Mouse (Mus musculus) stomach, embryonic 16.5 days (tissue): ENCODE measurements around the gene Tbxas1. TPM values are rescaled to one million over a fixed set of nuclear protein-coding genes. Genes with fewer than 3 reads are reported as not detected.

Experiments
- ATAC-seq: fragments of 200-750 bp; cut with Nextera tagmentation; 2 replicates; pipeline ENCODE4 v1.8.0; 2017; ENCODE audit warnings: moderate number of reproducible peaks, moderate TSS enrichment; ENCODE audit not compliant: insufficient read depth, low FRiP score
- H3K27ac ChIP-seq: fragments of 300-500 bp; sonication (generic); 2 replicates; pipeline ENCODE4 v1.5.1; 2014; ENCODE audit warnings: low read length
- H3K27me3 ChIP-seq: fragments of 300-500 bp; sonication (generic); 2 replicates; pipeline ENCODE4 v1.6.1; 2014; ENCODE audit warnings: low read length, control low read depth, mixed read lengths; ENCODE audit not compliant: control insufficient read depth, insufficient read depth
- H3K36me3 ChIP-seq: fragments of 300-500 bp; sonication (generic); 2 replicates; pipeline ENCODE4 v1.6.1; 2014; ENCODE audit warnings: low read length; ENCODE audit not compliant: control insufficient read depth, insufficient read depth
- H3K4me1 ChIP-seq: fragments of 300-500 bp; sonication (generic); 2 replicates; pipeline ENCODE4 v1.6.1; 2014; ENCODE audit warnings: low read length, control low read depth, mixed read lengths; ENCODE audit not compliant: control insufficient read depth, insufficient read depth
- H3K4me2 ChIP-seq: fragments of 300-500 bp; sonication (generic); 2 replicates; pipeline ENCODE4 v1.6.1; 2014; ENCODE audit warnings: low read depth, low read length, mixed read lengths
- H3K4me3 ChIP-seq: fragments of 300-500 bp; sonication (generic); replicated peaks from 2 replicates; pipeline ENCODE4 v1.5.1; 2014; ENCODE audit warnings: mild to moderate bottlenecking, low read length
- H3K9ac ChIP-seq: fragments of 300-500 bp; sonication (generic); 2 replicates; pipeline ENCODE4 v1.6.1; 2014; ENCODE audit warnings: low read length
- H3K9me3 ChIP-seq: fragments of 300-500 bp; sonication (generic); replicated peaks from 2 replicates; pipeline ENCODE4 v1.6.1; 2016; ENCODE audit warnings: low read length, control low read depth; ENCODE audit not compliant: control insufficient read depth
- WGBS: fragments of 180-500 bp; shearing (Covaris S2); extraction: QIAGEN DNeasy Blood & Tissue Kit; methylation state at CpG from one replicate; pipeline ENCODE4 v1.1.7; 2014; 5-methylcytosine and 5-hydroxymethylcytosine counted together
- polyA plus RNA-seq: library from polyadenylated mRNA; unstranded; fragments of >200 nt; fragmentation: Nextera tagmentation; extraction: Ambion mirVana; gene quantifications from 2 replicates; pipeline ENCODE4 v1.2.1, GENCODE M21; 2015

The Tbxas1 gene
- polyA plus RNA-seq, 1 experiment from 2014 or later, result 4.4 TPM

DNA sequence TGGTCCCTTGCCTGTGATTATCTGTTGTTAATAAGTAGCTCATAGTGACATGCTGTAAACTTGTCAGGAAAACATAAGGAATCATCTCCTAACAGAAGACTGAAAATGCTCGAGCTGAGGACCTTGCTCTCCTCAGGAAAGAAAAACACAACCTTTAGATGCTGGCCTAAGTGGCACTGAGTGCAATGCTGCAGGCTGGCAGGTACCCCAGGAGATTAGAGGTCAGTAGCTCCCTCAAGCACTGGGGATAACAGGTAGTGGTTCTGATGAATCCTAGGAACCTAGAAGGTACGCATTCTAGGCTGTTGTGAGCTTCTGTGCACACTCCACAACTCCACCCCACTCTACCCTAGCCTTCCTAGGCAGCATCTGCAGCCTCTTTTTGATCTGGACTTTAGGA lies 8.4 kb upstream of the Tbxas1 start:
- no peaks in the 10 kb centered on the region for H3K36me3 ChIP-seq
- WGBS, result 55% methylated on average over 2 of the region's 2 CpGs
- peaks cover 31% of the 10 kb centered on the region for H3K4me1 ChIP-seq
- no peak overlapping the region for H3K4me3 ChIP-seq
- no peaks in the 10 kb centered on the region for H3K27me3 ChIP-seq
- ATAC-seq, result no peak
- H3K4me2 ChIP-seq, result no peak overlapping the region
- H3K9ac ChIP-seq, result no peak overlapping the region
- H3K9me3 ChIP-seq, result no peaks in the 10 kb centered on the region
- no peak overlapping the region for H3K27ac ChIP-seq

DNA sequence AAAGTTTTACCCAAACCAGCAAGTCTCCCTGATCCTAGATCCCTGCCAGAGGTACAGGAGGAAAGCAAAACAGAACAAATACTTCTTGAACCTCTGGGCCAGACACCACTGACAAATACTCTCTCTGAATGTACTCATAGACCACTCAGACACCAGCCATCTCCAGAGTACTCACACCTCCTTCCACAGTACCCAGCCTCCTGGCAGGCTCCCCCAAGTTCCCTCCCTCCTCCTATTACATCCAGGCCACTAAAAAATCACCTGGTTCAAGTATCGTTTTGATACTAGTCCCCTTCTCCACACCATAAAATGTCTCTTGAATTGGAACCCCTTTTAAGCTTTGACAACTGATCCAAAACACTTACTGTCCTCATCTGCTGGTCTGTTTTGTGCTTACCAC lies 7.9 kb upstream of the Tbxas1 start:
- no peak for ATAC-seq
- WGBS, result 56% methylated on average over 1 of the region's 1 CpGs

DNA sequence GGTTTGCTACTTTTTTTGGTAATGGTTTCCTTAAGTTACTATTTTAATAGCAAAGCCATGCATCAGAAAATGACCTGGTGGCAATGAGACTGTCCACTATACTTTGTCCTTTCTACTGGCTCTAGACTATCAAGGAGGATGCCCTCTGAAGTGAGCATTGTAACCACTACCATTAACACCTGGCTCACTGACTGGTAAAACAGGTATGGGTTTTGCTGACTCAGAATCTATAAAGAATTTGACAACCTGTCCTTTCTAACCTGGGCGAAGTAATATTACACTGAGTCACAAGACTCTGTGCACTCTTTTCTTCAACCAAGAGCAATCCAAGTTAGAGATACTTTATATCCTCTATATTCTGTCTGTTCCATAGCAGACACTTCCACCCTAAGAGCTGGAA lies 6.2 kb upstream of the Tbxas1 start:
- no peaks in the 10 kb centered on the region for H3K9me3 ChIP-seq
- 0 out of 2 replicates have a peak overlapping the region, but pooled peaks have one; percentile 13 for H3K27ac ChIP-seq
- no peak overlapping the region for H3K4me3 ChIP-seq
- H3K4me1 ChIP-seq, result peaks cover 42% of the 10 kb centered on the region
- 72% methylated on average over 1 of the region's 1 CpGs for WGBS
- no peaks in the 10 kb centered on the region for H3K27me3 ChIP-seq
- H3K4me2 ChIP-seq, result no peak overlapping the region
- 0 out of 2 replicates have a peak, but pooled peaks have one; percentile 35 for ATAC-seq
- no peaks in the 10 kb centered on the region for H3K36me3 ChIP-seq
- H3K9ac ChIP-seq, result no peak overlapping the region

More for the DNA sequence above, 7.9 kb upstream of the Tbxas1 start:
- Histone ChIP-seq H3K9me3 (no peaks in the 10 kb centered on the region), H3K4me2 (no peak overlapping the region), H3K9ac (no peak overlapping the region), H3K27ac (no peak overlapping the region), H3K27me3 (no peaks in the 10 kb centered on the region), H3K4me3 (no peak overlapping the region), H3K4me1 (peaks cover 31% of the 10 kb centered on the region), H3K36me3 (no peaks in the 10 kb centered on the region)

DNA sequence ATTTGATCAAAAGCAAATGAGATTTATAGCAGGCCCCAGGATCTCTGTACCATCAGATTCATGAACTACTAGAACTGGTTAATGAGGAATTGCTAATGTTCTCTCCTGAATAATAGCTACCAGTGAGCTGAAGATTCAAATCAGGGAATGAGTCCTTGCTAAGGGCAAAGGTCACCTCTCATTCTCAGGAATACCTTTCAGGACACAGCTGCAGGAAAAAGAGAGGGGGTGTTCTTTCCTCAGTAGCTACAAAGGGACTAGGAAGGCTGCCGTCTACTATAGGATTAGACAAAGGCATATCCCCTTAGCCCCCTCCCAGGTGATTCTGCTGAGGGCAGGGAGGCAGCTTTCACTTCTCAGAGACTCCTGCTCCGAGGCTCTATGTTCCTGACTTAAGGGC lies 5.1 kb upstream of the Tbxas1 start:
- H3K9ac ChIP-seq, result no peak overlapping the region
- H3K4me3 ChIP-seq, result no peak overlapping the region
- H3K4me2 ChIP-seq, result no peak overlapping the region
- no peaks in the 10 kb centered on the region for H3K27me3 ChIP-seq
- no peak for ATAC-seq
- no peaks in the 10 kb centered on the region for H3K9me3 ChIP-seq
- peaks cover 35% of the 10 kb centered on the region for H3K4me1 ChIP-seq
- H3K27ac ChIP-seq, result no peak overlapping the region
- 40% methylated on average over 2 of the region's 2 CpGs for WGBS
- H3K36me3 ChIP-seq, result no peaks in the 10 kb centered on the region

DNA sequence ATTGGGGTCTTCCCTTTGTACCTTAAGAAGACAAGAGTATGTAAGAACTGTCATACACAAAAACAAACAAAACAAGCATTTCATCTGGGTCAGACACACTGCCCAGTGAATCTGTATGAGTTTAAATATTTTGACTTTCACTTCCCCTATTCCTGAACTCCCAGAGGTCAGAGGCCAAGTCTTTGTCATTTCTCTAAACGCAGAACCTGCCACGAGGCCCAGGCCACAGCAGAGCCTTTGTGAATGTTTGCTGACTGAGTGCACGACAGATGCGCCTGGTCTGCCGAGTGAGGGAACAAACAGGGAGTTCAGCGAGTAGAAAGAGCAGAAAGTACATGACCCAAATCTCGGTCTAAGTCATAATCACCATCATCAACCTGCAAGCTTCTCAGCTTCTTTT lies 4.2 kb upstream of the Tbxas1 start:
- Histone ChIP-seq H3K4me3 (no peak overlapping the region), H3K4me2 (no peak overlapping the region), H3K9ac (no peak overlapping the region), H3K4me1 (peaks cover 28% of the 10 kb centered on the region), H3K9me3 (no peaks in the 10 kb centered on the region), H3K27me3 (no peaks in the 10 kb centered on the region), H3K36me3 (no peaks in the 10 kb centered on the region), H3K27ac (no peak overlapping the region)
- ATAC-seq, result no peak
- 23% methylated on average over 7 of the region's 7 CpGs for WGBS

DNA sequence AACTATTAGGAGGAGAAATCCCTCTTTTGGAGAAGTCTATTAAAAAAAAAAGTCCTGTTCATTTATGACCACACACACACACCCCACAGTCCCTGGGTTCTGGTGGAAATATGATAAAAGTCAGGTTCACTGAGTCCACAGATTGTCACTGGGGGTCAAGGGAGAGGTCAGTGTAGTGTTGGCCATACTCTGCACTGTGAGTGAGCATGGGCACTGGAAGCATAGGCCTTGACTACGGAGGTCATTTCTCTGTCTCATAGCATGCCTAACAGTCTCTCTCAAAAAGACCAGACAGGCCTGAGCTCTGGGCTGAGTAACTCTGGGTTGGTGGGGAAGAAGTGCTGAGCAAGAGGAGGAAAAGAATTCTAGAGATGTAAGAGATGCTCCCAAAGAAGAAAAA lies 1.9 kb upstream of the Tbxas1 start:
- Histone ChIP-seq H3K9ac (peak overlapping the region; percentile 60), H3K4me3 (peak overlapping the region; percentile 99), H3K9me3 (no peaks in the 10 kb centered on the region), H3K27me3 (no peaks in the 10 kb centered on the region), H3K4me1 (peaks cover 24% of the 10 kb centered on the region), H3K27ac (peak overlapping the region; percentile 31; the same call in 1 of the 2 replicates), H3K36me3 (no peaks in the 10 kb centered on the region), H3K4me2 (peak overlapping the region; percentile 62)
- 61% methylated on average over 1 of the region's 1 CpGs for WGBS
- no peak for ATAC-seq

DNA sequence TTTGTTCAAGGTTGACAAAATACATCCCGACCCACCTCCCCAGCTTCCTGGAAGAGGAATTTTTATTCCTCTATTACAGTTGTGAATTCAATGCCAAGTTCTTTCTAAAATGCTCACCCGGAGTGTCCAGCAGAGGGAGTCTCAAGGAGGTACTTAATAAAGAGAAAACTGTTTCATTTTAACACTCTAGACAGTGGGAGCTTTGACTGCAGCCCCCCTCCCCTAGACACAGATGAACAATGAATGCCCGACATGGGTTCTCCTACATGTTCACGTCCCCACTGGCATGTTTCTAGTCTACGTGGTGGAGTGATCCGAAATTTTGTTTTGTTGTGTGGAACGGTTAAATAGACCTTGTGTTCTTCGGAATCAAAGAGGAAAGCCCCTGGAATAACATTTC lies 1.2 kb upstream of the Tbxas1 start:
- no peak for ATAC-seq
- Histone ChIP-seq H3K27ac (0 out of 2 replicates have a peak overlapping the region, but pooled peaks have one; percentile 31), H3K4me1 (peaks cover 23% of the 10 kb centered on the region), H3K4me2 (peak overlapping the region; percentile 62), H3K4me3 (peak overlapping the region; percentile 99), H3K36me3 (no peaks in the 10 kb centered on the region), H3K9me3 (no peaks in the 10 kb centered on the region), H3K9ac (peak overlapping the region; percentile 60), H3K27me3 (no peaks in the 10 kb centered on the region)
- WGBS, result 6% methylated on average over 8 of the region's 8 CpGs

DNA sequence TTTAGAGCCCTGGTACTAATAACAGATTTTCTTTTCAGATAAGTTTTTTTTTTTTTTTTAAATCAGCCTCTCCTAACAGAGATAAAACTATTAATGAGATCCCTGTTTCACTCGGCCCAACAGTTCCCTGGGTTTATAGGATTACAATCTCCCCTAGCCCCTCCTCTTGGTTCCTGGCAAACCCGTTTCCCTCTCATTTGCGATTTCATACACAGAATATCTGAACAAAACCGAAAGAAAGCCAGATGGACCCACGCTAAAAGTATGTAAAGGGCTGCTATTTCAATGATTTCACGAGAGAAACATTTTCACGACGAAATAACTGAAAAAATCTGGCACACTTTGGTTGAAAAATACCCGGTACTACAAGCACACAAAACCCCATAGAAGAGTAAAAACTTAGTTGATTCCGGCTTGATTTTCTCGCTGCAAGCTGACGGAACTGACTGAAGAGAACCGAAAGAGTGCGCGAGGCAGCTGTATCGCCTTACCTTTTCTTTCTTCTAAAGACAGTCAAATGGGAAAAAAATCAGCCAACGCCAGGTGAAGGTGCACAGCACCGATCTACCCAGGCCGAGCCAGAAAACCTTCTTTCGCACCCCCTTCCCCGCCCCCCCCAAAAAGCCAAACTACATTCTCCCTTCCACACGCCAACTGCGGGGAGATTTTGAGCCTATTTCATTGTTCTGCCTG lies 493 bp upstream of the Tbxas1 start:
- Histone ChIP-seq H3K9me3 (no peaks in the 10 kb centered on the region), H3K9ac (peak overlapping the region; percentile 100), H3K4me2 (peak overlapping the region; percentile 62), H3K27ac (peak overlapping the region; percentile 97), H3K27me3 (no peaks in the 10 kb centered on the region), H3K4me3 (peak overlapping the region; percentile 99), H3K4me1 (peaks cover 20% of the 10 kb centered on the region), H3K36me3 (no peaks in the 10 kb centered on the region)
- WGBS, result under 1% methylated on average over 23 of the region's 23 CpGs
- ATAC-seq, result no peak

DNA sequence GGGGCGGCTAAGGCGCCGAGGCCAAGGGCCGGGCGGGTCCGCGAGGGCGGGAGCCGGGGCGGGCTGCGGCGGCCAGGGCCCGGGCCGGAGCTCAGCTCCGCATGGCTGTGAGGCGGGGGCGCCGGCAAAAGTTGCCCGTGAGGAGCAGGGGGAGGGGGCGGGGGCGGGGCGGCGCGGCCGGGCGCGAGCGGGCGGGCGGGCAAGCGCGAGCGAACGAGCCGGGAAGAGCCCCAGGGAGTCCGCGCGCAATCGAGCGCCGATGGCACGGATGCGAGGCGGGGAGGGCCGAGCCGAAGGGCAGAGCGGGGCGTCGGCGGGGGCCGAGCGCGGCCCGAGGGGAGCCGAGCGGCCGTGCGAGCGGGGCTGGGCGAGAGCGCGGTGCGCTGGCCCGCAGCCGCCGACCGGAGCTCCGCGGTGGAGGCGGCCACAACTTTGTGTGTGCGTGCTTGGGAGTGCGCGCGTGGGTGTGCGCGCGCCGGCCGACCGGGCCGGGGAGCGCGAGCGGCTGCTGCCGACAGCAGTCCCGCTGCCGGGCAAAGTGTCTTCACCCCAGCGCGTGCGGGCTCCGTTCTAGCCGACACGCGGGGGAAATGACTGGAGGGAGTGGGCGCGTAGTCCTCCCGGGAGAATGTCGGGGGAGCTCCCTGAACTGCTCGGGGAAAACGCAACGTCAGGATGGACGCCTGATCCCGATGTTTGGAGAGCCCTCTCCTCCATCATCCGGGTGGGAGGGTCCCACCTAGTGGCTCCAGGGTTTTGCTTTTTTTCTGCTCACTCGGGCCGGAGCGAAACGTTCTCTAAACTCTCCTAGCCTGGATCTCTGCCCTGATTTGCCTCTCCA lies 1.1 kb downstream of the Tbxas1 start, which contains the start of gene Hipk2:
Gene Hipk2 (minus strand): TSS at position 95 of the 841 bp plus-strand sequence.
- Histone ChIP-seq H3K4me3 (peak within 1 kb of the TSS; percentile 99), H3K4me2 (peak within 1 kb of the TSS; percentile 62), H3K9me3 (no peaks in the 10 kb centered on the region), H3K9ac (peak within 1 kb of the TSS; percentile 100), H3K4me1 (peaks cover 14% of the 10 kb centered on the region), H3K27me3 (no peaks in the 10 kb centered on the region), H3K27ac (peak within 1 kb of the TSS; percentile 97), H3K36me3 (no peaks in the 10 kb centered on the region)
- ATAC-seq, result peak; percentile 95
- WGBS, result 1% methylated on average over 95 of the region's 108 CpGs
